Mouse (Mus musculus) heart, adult 11 months (tissue): ENCODE measurements at regions not wholly inside any gene's neighbourhood (a gene's known extent, or its start where the extent isn't known, plus 50 kb on each side); places are given as distances from the start of the nearest gene placed in this dataset.

ENCODE experiments used
- DNase-seq: peaks from one replicate; pipeline ENCODE4 v3.0.0; 2022

GRCm38 (mm10) chr13:83035962-83036361 lies 467.9 kb upstream of the Mef2c start:
- no peak for DNase-seq

- no peak for DNase-seq
Observed at GRCm38 (mm10) chr13:83041506-83041905, 462.3 kb upstream of the Mef2c start.

GRCm38 (mm10) chr13:83045516-83045915 lies 458.3 kb upstream of the Mef2c start:
- DNase-seq, result no peak

GRCm38 (mm10) chr13:83045970-83046369 lies 457.9 kb upstream of the Mef2c start:
- DNase-seq, result no peak

- DNase-seq, result no peak
Observed at GRCm38 (mm10) chr13:83046571-83047123, 457.2 kb upstream of the Mef2c start.

- DNase-seq, result no peak
Observed at GRCm38 (mm10) chr13:83055865-83056264, 448.0 kb upstream of the Mef2c start.

- DNase-seq, result no peak
Observed at GRCm38 (mm10) chr13:83056415-83056814, 447.4 kb upstream of the Mef2c start.

- DNase-seq, result peak; percentile 89
Observed at GRCm38 (mm10) chr13:83064727-83065126, 439.1 kb upstream of the Mef2c start.

- no peak for DNase-seq
Observed at GRCm38 (mm10) chr13:83065201-83065600, 438.6 kb upstream of the Mef2c start.

GRCm38 (mm10) chr13:83066115-83066753 lies 437.6 kb upstream of the Mef2c start:
- DNase-seq, result peak; percentile 86

- DNase-seq, result no peak
Observed at GRCm38 (mm10) chr13:83067496-83067895, 436.3 kb upstream of the Mef2c start.

- no peak for DNase-seq
Observed at GRCm38 (mm10) chr13:83068588-83068987, 435.2 kb upstream of the Mef2c start.

GRCm38 (mm10) chr13:83069293-83069692 lies 434.5 kb upstream of the Mef2c start:
- no peak for DNase-seq

- no peak for DNase-seq
Observed at GRCm38 (mm10) chr13:83072073-83072472, 431.8 kb upstream of the Mef2c start.

- peak; percentile 89 for DNase-seq
Observed at GRCm38 (mm10) chr13:83074219-83074965, 429.4 kb upstream of the Mef2c start.

- DNase-seq, result peak; percentile 89
Observed at GRCm38 (mm10) chr13:83075320-83075877, 428.4 kb upstream of the Mef2c start.

GRCm38 (mm10) chr13:83076611-83077010 lies 427.2 kb upstream of the Mef2c start:
- no peak for DNase-seq

- no peak for DNase-seq
Observed at GRCm38 (mm10) chr13:83077085-83077484, 426.7 kb upstream of the Mef2c start.

- DNase-seq, result no peak
Observed at GRCm38 (mm10) chr13:83079291-83079690, 424.5 kb upstream of the Mef2c start.

GRCm38 (mm10) chr13:83084948-83085347 lies 418.9 kb upstream of the Mef2c start:
- no peak for DNase-seq

GRCm38 (mm10) chr13:83099908-83100307 lies 403.9 kb upstream of the Mef2c start:
- no peak for DNase-seq

- DNase-seq, result no peak
Observed at GRCm38 (mm10) chr13:83110610-83111009, 393.2 kb upstream of the Mef2c start.

GRCm38 (mm10) chr13:83111503-83111902 lies 392.3 kb upstream of the Mef2c start:
- no peak for DNase-seq

GRCm38 (mm10) chr13:83112323-83112722 lies 391.5 kb upstream of the Mef2c start:
- no peak for DNase-seq
